Mouse (Mus musculus) olfactory bulb, adult 2 months (tissue): ENCODE measurements at regions not wholly inside any gene's neighbourhood (a gene's known extent, or its start where the extent isn't known, plus 50 kb on each side); places are given as distances from the start of the nearest gene placed in this dataset.

Experiments used
- CTCF ChIP-seq: fragments of 200-500 bp; IDR thresholded peaks from 2 replicates; pipeline ENCODE4 v1.5.1; 2012; ENCODE audit warnings: low read depth, mild to moderate bottlenecking, low read length, moderate library complexity; ENCODE audit not compliant: insufficient read depth
- POLR2A ChIP-seq: fragments of 200-500 bp; IDR thresholded peaks from 2 replicates; pipeline ENCODE4 v1.6.1; 2012; ENCODE audit warnings: mild to moderate bottlenecking, low read depth, low read length, moderate library complexity; ENCODE audit not compliant: insufficient read depth

DNA sequence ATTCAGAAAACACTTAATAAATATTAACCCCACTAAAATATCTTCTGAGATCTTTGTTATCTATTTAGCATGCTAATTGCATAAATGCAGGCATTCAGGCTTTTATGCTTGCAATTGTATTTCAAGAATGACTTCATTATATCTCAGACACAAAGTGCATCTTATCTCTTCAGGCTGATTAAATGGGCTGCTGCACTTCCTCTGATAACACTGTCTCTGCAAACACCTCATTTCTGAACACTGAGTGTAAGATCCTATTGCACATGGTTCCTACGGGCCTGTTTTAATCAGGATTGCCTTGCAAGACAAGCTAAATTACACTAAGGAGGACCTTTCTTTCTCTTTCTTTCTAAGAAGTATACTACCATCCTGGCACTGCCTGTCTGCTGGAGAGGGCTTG is 157.1 kb upstream of the Ankrd50 start:
- TF ChIP-seq CTCF (no peak), POLR2A (no peak)
